Mouse (Mus musculus) neural tube, embryonic 11.5 days (tissue): ENCODE results near the gene Ppp3cb. TPM values are rescaled to one million over a fixed set of nuclear protein-coding genes. Genes with fewer than 3 reads are reported as not detected.

Experiments
- ATAC-seq: fragments of 200-750 bp; cut with Nextera tagmentation; 2 replicates; pipeline ENCODE4 v1.8.0; 2017; ENCODE audit warnings: moderate number of reproducible peaks, mild to moderate bottlenecking, moderate TSS enrichment, moderate library complexity; ENCODE audit not compliant: insufficient read depth, low FRiP score, low TSS enrichment
- DNase-seq: peaks from one replicate; pipeline ENCODE4 v3.0.0-alpha.2; 2015; ENCODE audit warnings: low spot score
- H3K27ac ChIP-seq: fragments of 300-500 bp; sonication (generic); 2 replicates; pipeline ENCODE4 v1.5.1; 2014; ENCODE audit warnings: low read depth, mild to moderate bottlenecking, low read length
- H3K27me3 ChIP-seq: fragments of 300-500 bp; sonication (generic); 2 replicates; pipeline ENCODE4 v1.6.1; 2014; ENCODE audit warnings: mild to moderate bottlenecking, low read length, mixed read lengths; ENCODE audit not compliant: control insufficient read depth, insufficient read depth
- H3K36me3 ChIP-seq: fragments of 300-500 bp; sonication (generic); 2 replicates; pipeline ENCODE4 v1.6.1; 2014; ENCODE audit warnings: mild to moderate bottlenecking, low read length, moderate library complexity, mixed read lengths; ENCODE audit not compliant: control insufficient read depth, insufficient read depth
- H3K4me1 ChIP-seq: fragments of 300-500 bp; sonication (generic); 2 replicates; pipeline ENCODE4 v1.6.1; 2014; ENCODE audit warnings: low read length, mixed read lengths; ENCODE audit not compliant: control insufficient read depth, insufficient read depth
- H3K4me2 ChIP-seq: fragments of 300-500 bp; sonication (generic); 2 replicates; pipeline ENCODE4 v1.6.1; 2014; ENCODE audit warnings: low read depth, mild to moderate bottlenecking, moderate library complexity
- H3K4me3 ChIP-seq: fragments of 300-500 bp; sonication (generic); 2 replicates; pipeline ENCODE4 v1.5.1; 2014; ENCODE audit warnings: low read depth, low read length
- H3K9ac ChIP-seq: fragments of 300-500 bp; sonication (generic); 2 replicates; pipeline ENCODE4 v1.6.1; 2014; ENCODE audit warnings: mild to moderate bottlenecking, low read length
- H3K9me3 ChIP-seq: fragments of 300-500 bp; sonication (generic); 2 replicates; pipeline ENCODE4 v1.6.1; 2016; ENCODE audit warnings: low read length; ENCODE audit not compliant: control insufficient read depth
- WGBS: fragments of 180-500 bp; shearing (Covaris S2); extraction: QIAGEN DNeasy Blood & Tissue Kit; methylation state at CpG from one replicate; pipeline ENCODE4 v1.1.7; 2014; 5-methylcytosine and 5-hydroxymethylcytosine counted together
- polyA plus RNA-seq: library from polyadenylated mRNA; unstranded; fragments of >200 nt; fragmentation: Nextera tagmentation; extraction: Ambion mirVana; gene quantifications from 2 replicates; pipeline ENCODE4 v1.2.1, GENCODE M21; 2014

Ppp3cb gene
- polyA plus RNA-seq, 1 experiment from 2014 or later: 61.1 TPM

GRCm38 (mm10) chr14:20496603-20497002 lies 49.8 kb downstream of the Ppp3cb start, which contains the start of gene Mss51:
Mss51 (minus strand) TSS chr14:20496901.
- Histone ChIP-seq H3K27ac (no peak within 1 kb of the TSS), H3K36me3 (peaks cover 5% of the 10 kb centered on the region; the same call in 1 of the 2 replicates), H3K4me1 (no peaks in the 10 kb centered on the region), H3K4me3 (no peak within 1 kb of the TSS), H3K4me2 (no peak within 1 kb of the TSS), H3K9ac (no peak within 1 kb of the TSS), H3K9me3 (no peaks in the 10 kb centered on the region), H3K27me3 (no peaks in the 10 kb centered on the region)
- DNase-seq (no peak), ATAC-seq (no peak)
- WGBS: 80% methylated on average over 2 of the region's 2 CpGs

DNA sequence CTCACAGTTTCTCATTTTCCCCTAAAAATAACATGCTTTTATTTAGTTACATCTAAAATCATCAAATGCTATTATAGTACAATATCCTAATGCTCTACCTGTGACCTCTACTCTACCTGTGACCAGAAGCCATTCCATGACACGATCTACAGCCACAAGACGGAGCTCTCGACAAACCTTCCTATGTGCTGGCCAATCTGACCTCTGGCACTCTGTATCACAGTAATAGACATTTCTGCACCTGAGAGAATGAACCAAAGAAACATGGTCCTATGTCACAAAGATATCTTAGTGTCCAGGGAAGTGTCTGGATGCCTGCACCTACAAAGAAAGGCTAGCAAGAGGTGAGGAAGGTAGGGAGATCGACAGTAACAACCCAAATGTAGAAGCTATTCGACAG lies 60.3 kb downstream of the Ppp3cb start:
- Histone ChIP-seq H3K4me1 (no peaks in the 10 kb centered on the region), H3K4me2 (no peak overlapping the region), H3K4me3 (no peak overlapping the region), H3K27me3 (no peaks in the 10 kb centered on the region), H3K9me3 (no peaks in the 10 kb centered on the region), H3K36me3 (peaks cover 5% of the 10 kb centered on the region; the same call in 1 of the 2 replicates), H3K27ac (no peak overlapping the region), H3K9ac (no peak overlapping the region)
- ATAC-seq (no peak), DNase-seq (no peak)
- WGBS: 94% methylated on average over 5 of the region's 5 CpGs

DNA sequence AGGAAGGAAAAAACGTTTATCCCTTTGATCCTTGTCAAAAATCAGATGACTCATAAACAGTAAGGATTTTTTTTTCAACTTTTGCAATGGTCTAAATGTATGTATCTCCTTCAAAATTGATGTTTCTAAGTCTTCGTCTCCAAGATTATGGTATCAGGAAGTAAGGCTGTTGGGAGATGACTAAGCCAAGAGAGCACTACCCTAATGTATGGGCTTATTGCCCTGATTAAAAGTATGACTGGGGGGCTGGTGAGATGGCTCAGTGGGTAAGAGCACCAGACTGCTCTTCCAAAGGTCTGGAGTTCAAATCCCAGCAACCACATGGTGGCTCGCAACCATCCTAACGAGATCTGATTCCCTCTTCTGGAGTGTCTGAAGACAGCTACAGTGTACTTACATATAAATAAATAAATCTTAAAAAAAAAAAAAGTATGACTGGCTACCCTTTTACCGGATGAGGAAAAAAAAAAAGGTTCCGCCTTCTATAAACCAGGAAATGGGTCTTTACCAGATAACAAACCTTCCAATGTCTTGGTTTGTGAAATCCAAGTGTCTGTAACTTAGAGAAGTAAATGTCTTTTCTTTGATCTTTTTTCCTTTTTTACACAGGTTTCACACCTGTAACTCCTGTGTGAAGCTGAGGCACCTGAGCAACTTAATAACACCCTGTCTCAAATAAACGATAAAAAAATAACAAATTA lies 64.2 kb downstream of the Ppp3cb start:
- no peak for ATAC-seq
- H3K9ac ChIP-seq: no peak overlapping the region
- DNase-seq: no peak
- WGBS: 90% methylated on average over 6 of the region's 7 CpGs
- no peaks in the 10 kb centered on the region for H3K4me1 ChIP-seq
- no peak overlapping the region for H3K4me2 ChIP-seq
- H3K27me3 ChIP-seq: no peaks in the 10 kb centered on the region
- H3K27ac ChIP-seq: no peak overlapping the region
- H3K36me3 ChIP-seq: peaks cover 5% of the 10 kb centered on the region; the same call in 1 of the 2 replicates
- H3K9me3 ChIP-seq: no peaks in the 10 kb centered on the region
- no peak overlapping the region for H3K4me3 ChIP-seq

DNA sequence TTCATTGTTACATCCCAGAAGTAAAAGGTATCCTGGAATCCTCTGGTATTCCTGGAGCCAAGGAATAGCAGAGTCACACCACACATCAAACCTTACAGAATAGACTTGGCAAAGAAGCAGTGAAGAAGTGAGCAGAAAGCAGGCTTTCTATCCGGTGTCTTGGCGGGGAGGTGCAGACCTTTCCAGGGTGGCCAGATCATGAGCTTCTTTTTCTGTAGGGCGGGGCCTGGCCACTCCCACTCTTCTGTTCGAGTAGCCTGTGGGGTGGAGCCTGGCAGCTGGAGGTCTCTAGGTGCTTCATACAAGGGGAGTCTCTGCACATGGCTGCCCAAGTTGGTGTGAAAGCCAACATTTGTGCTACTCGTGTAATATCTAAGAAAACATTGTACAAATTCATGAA lies 65.2 kb downstream of the Ppp3cb start:
- Histone ChIP-seq H3K9me3 (no peaks in the 10 kb centered on the region), H3K9ac (no peak overlapping the region), H3K4me2 (no peak overlapping the region), H3K4me3 (no peak overlapping the region), H3K4me1 (no peaks in the 10 kb centered on the region), H3K36me3 (peaks cover 5% of the 10 kb centered on the region; the same call in 1 of the 2 replicates), H3K27ac (no peak overlapping the region), H3K27me3 (no peaks in the 10 kb centered on the region)
- DNase-seq: no peak
- 16% methylated on average over 5 of the region's 5 CpGs for WGBS
- no peak for ATAC-seq

GRCm38 (mm10) chr14:20480195-20480579 lies 66.2 kb downstream of the Ppp3cb start:
- 49% methylated on average over 1 of the region's 1 CpGs for WGBS
- Histone ChIP-seq H3K27me3 (no peaks in the 10 kb centered on the region), H3K9me3 (no peaks in the 10 kb centered on the region), H3K4me3 (peak overlapping the region; percentile 62), H3K4me2 (peak overlapping the region; percentile 88), H3K36me3 (peaks cover 5% of the 10 kb centered on the region; the same call in 1 of the 2 replicates), H3K4me1 (no peaks in the 10 kb centered on the region), H3K9ac (peak overlapping the region; percentile 63; the same call in 1 of the 2 replicates), H3K27ac (no peak overlapping the region)
- ATAC-seq (no peak), DNase-seq (no peak)

DNA sequence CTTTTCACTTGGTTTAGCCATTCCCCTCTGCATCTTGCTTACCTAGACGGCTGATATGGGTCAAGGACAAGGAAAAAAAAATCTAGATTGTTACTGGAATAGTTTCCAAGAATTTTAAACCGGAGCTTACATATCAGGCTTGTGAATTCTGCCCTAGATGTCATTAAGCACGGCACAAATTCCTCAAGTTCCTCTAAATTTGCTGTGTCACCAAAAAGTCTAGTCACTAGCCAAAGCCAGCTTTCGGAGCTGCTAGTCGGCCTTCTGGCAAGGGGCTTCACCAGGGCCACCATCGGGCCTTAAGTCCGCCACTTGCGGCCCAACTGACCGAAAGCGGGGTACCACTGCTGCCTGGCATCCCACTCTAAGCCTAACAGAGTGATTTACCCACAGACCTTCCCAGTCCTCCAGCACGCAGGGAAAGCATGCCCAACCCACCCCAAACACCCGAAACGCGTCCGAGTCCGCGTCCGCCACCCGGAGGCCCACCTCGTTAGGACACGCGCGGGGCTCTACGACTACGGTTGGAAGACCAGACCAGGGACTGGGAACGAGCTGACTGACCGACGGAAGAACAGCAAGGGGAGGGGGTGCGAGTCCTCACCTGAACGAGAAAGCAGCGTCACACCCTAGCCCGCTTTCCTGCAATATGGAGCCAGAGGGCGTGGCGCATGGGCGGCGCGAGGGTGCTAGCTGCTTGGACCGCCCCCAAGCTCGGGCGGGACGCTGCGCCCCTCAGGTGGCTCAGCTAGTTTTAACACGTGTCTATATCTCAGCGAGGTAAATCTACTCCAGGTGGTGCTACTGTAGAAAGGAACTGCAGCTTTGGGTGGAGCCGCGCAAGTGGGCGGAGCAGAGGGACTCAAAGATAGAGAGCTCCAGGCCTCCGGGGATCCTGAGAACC lies 66.8 kb downstream of the Ppp3cb start, which contains the start of gene Anxa7:
Anxa7 (minus strand) TSS at position 843 of the 904 bp plus-strand sequence.
- ATAC-seq (peak; percentile 55; the same call in 1 of the 2 replicates), DNase-seq (peak; percentile 67)
- WGBS: 1% methylated on average over 48 of the region's 48 CpGs
- H3K36me3 ChIP-seq: peaks cover under 1% of the 10 kb centered on the region; the same call in 1 of the 2 replicates
- no peaks in the 10 kb centered on the region for H3K4me1 ChIP-seq
- no peaks in the 10 kb centered on the region for H3K27me3 ChIP-seq
- H3K4me3 ChIP-seq: peak within 1 kb of the TSS; percentile 62
- H3K27ac ChIP-seq: no peak within 1 kb of the TSS
- H3K9ac ChIP-seq: peak within 1 kb of the TSS; percentile 63
- no peaks in the 10 kb centered on the region for H3K9me3 ChIP-seq
- H3K4me2 ChIP-seq: peak within 1 kb of the TSS; percentile 88

DNA sequence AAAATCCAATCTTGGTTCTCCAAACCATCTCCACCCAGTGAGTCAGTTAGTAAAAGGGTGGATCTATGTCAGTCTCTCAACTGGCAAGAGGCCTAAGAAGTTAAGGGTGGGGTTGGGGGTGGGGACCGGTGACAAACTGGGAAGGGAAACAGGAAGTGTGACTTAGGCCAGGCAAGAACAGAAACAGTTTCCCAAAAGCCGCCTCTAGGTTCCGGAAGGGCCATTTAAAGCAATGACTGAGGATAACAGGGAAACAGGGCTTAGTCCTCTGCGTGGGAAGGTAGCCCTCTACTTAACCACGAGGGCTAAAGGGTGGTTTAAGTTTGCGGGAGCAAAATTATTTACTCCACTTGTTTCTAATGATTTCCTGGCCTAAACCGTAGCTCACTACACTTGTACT lies 67.6 kb downstream of the Ppp3cb start:
- WGBS: 23% methylated on average over 7 of the region's 7 CpGs
- DNase-seq: no peak
- H3K9ac ChIP-seq: no peak overlapping the region; the same call in 1 of the 2 replicates

GRCm38 (mm10) chr14:20478385-20478784 lies 68.0 kb downstream of the Ppp3cb start:
- WGBS: 55% methylated on average over 3 of the region's 3 CpGs
- Histone ChIP-seq H3K27me3 (no peaks in the 10 kb centered on the region), H3K9ac (no peak overlapping the region), H3K4me1 (no peaks in the 10 kb centered on the region), H3K27ac (no peak overlapping the region), H3K4me2 (no peak overlapping the region), H3K36me3 (no peaks in the 10 kb centered on the region), H3K4me3 (peak overlapping the region; percentile 62; the same call in 1 of the 2 replicates), H3K9me3 (no peaks in the 10 kb centered on the region)
- no peak for DNase-seq
- no peak for ATAC-seq

More for the DNA sequence above, 67.6 kb downstream of the Ppp3cb start:
- ATAC-seq: no peak
- Histone ChIP-seq H3K27ac (no peak overlapping the region), H3K9me3 (no peaks in the 10 kb centered on the region), H3K27me3 (no peaks in the 10 kb centered on the region), H3K4me3 (peak overlapping the region; percentile 62), H3K4me2 (peak overlapping the region; percentile 88; the same call in 1 of the 2 replicates), H3K36me3 (no peaks in the 10 kb centered on the region; the same call in 1 of the 2 replicates), H3K4me1 (no peaks in the 10 kb centered on the region)
